Mouse (Mus musculus) CH12.LX (cell line): ENCODE measurements around the gene Glra1. TPM values are rescaled to one million over a fixed set of nuclear protein-coding genes. Genes with fewer than 3 reads are reported as not detected.

Source experiments
- DNase-seq: peaks from one replicate; pipeline ENCODE4 v3.0.0-alpha.2; 2013; ENCODE audit errors: extremely low read depth
- H3K27ac ChIP-seq: 2 replicates; pipeline ENCODE4 v1.5.1; 2012; ENCODE audit warnings: low read depth, mild to moderate bottlenecking, control low read depth, moderate library complexity; ENCODE audit not compliant: insufficient read depth
- H3K27me3 ChIP-seq: replicated peaks from 2 replicates; pipeline ENCODE3; 2012; ENCODE audit warnings: inconsistent platforms
- H3K36me3 ChIP-seq, 2 experiments: replicated peaks in 1 of 2; 2 replicates each; pipeline versions ENCODE3 to v1.6.1; 2012; ENCODE audit warnings: inconsistent platforms in 1 of 2, low read length in 1 of 2, mild to moderate bottlenecking in 1 of 2, mixed read lengths in 1 of 2, moderate library complexity in 1 of 2; ENCODE audit not compliant: control insufficient read depth in 1 of 2, insufficient read depth in 1 of 2
- H3K4me1 ChIP-seq, 2 experiments: 2 replicates each; pipeline ENCODE4 v1.6.1; 2012; ENCODE audit warnings: inconsistent platforms in 1 of 2, moderate library complexity in 1 of 2; ENCODE audit not compliant: insufficient read depth in 2 of 2, control insufficient read depth in 1 of 2
- H3K4me2 ChIP-seq: 2 replicates; pipeline ENCODE4 v1.6.1; 2012; ENCODE audit warnings: low read depth, mild to moderate bottlenecking, control low read depth; ENCODE audit not compliant: poor library complexity, insufficient read depth, severe bottlenecking
- H3K4me3 ChIP-seq, 3 experiments: fragments of 150-350 bp in 1 of 3; sonication (generic) in 1 of 3; replicated peaks in 1 of 3; 2 replicates each; pipeline versions ENCODE3 to v1.5.1; 2011 to 2012; ENCODE audit warnings: low read depth in 2 of 3, low read length in 2 of 3, mild to moderate bottlenecking in 2 of 3, moderate library complexity in 2 of 3, control low read depth in 1 of 3, improper control_type of control experiment in 1 of 3, inconsistent platforms in 1 of 3, mixed read lengths in 1 of 3; ENCODE audit not compliant: poor library complexity in 1 of 3
- H3K79me2 ChIP-seq: replicated peaks from 2 replicates; pipeline ENCODE4 v1.6.1; 2012; ENCODE audit warnings: mild to moderate bottlenecking, moderate library complexity; ENCODE audit not compliant: control insufficient read depth, poor library complexity, insufficient read depth, severe bottlenecking; ENCODE audit errors: extremely low read depth
- H3K9ac ChIP-seq: 2 replicates; pipeline ENCODE4 v1.6.1; 2012; ENCODE audit warnings: low read depth, mild to moderate bottlenecking, control low read depth, moderate library complexity; ENCODE audit not compliant: insufficient read depth
- H3K9me3 ChIP-seq: replicated peaks from 2 replicates; pipeline ENCODE3; 2012; ENCODE audit warnings: low read length, inconsistent platforms, mixed read lengths
- CHD2 ChIP-seq: IDR thresholded peaks from 2 replicates; pipeline ENCODE4 v1.6.1; 2011; ENCODE audit warnings: low read length, improper control_type of control experiment
- E2F4 ChIP-seq: IDR thresholded peaks from 2 replicates; pipeline ENCODE4 v1.6.1; 2011; ENCODE audit warnings: low read depth, low read length, improper control_type of control experiment; ENCODE audit not compliant: insufficient replicate concordance
- ETS1 ChIP-seq: conservative IDR thresholded peaks from 2 replicates; pipeline ENCODE4 v1.6.1; 2012; ENCODE audit warnings: low read depth, mild to moderate bottlenecking, inconsistent platforms, low read length, improper control_type of control experiment, moderate library complexity
- HCFC1 ChIP-seq: IDR thresholded peaks from 2 replicates; pipeline ENCODE4 v1.6.1; 2012; ENCODE audit warnings: low read depth, mild to moderate bottlenecking, inconsistent platforms, low read length, improper control_type of control experiment
- IRF4 ChIP-seq: IDR thresholded peaks from 2 replicates; pipeline ENCODE4 v1.6.1; 2014; ENCODE audit warnings: low read depth, mild to moderate bottlenecking, inconsistent platforms, low read length, improper control_type of control experiment
- JUN ChIP-seq: IDR thresholded peaks from 2 replicates; pipeline ENCODE4 v1.6.1; 2011; ENCODE audit warnings: low read depth, mild to moderate bottlenecking, low read length, improper control_type of control experiment, moderate library complexity; ENCODE audit not compliant: insufficient read depth
- JUND ChIP-seq: conservative IDR thresholded peaks from 2 replicates; pipeline ENCODE4 v1.6.1; 2011; ENCODE audit warnings: low read depth, low read length, improper control_type of control experiment
- MYC ChIP-seq: IDR thresholded peaks from 2 replicates; pipeline ENCODE4 v1.6.1; 2011; ENCODE audit warnings: low read depth, mild to moderate bottlenecking, improper control_type of control experiment, low read length
- SMC3 ChIP-seq: IDR thresholded peaks from 2 replicates; pipeline ENCODE4 v1.6.1; 2011; ENCODE audit warnings: low read depth, low read length, improper control_type of control experiment
- TBP ChIP-seq: conservative IDR thresholded peaks from 2 replicates; pipeline ENCODE4 v1.6.1; 2011; ENCODE audit warnings: low read depth, low read length, improper control_type of control experiment
- TCF12 ChIP-seq: IDR thresholded peaks from 2 replicates; pipeline ENCODE4 v1.6.1; 2014; ENCODE audit warnings: low read depth, mild to moderate bottlenecking, inconsistent platforms, low read length, improper control_type of control experiment
- UBTF ChIP-seq: IDR thresholded peaks from 2 replicates; pipeline ENCODE4 v1.6.1; 2012; ENCODE audit warnings: low read depth, mild to moderate bottlenecking, inconsistent platforms, low read length, improper control_type of control experiment, moderate library complexity
- ZMIZ1 ChIP-seq: IDR thresholded peaks from 2 replicates; pipeline ENCODE4 v1.6.1; 2012; ENCODE audit warnings: low read depth, mild to moderate bottlenecking, inconsistent platforms, low read length, improper control_type of control experiment
- dilution Hi-C: fragments of 300-500 bp; cut with MboI; formaldehyde crosslinking; loops from 2 replicates; pipeline ENCODE4 v1.14.3; 2020; ENCODE audit warnings: low sequenced_read_pairs; ENCODE audit not compliant: extremely low pct_unique_long_range_greater_than_20kb, extremely low pct_ligation_motif_present
- in situ Hi-C: fragments of 300-500 bp; cut with MboI; formaldehyde crosslinking; loops from 3 replicates; pipeline ENCODE4 v1.14.3; 2019; ENCODE audit warnings: low sequenced_read_pairs, low pct_ligation_motif_present, low pct_unique_long_range_greater_than_20kb, mixed read lengths
- polyA plus RNA-seq: library from polyadenylated mRNA; unstranded; fragments of >175 nt; gene quantifications from 2 replicates; pipeline ENCODE4 v1.2.1, GENCODE M21; 2012; ENCODE audit warnings: low read depth; ENCODE audit not compliant: insufficient read length
- total RNA-seq, 2 experiments: library from RNA; depleted of rRNA; stranded (reverse); fragments of 300-350 nt in 1 of 2; fragments of >200 nt in 1 of 2; gene quantifications; 2 replicates each; pipeline ENCODE4 v1.2.3; 2012 to 2014

Glra1 gene
- total and polyA plus RNA-seq, 3 experiments, result not detected

DNA sequence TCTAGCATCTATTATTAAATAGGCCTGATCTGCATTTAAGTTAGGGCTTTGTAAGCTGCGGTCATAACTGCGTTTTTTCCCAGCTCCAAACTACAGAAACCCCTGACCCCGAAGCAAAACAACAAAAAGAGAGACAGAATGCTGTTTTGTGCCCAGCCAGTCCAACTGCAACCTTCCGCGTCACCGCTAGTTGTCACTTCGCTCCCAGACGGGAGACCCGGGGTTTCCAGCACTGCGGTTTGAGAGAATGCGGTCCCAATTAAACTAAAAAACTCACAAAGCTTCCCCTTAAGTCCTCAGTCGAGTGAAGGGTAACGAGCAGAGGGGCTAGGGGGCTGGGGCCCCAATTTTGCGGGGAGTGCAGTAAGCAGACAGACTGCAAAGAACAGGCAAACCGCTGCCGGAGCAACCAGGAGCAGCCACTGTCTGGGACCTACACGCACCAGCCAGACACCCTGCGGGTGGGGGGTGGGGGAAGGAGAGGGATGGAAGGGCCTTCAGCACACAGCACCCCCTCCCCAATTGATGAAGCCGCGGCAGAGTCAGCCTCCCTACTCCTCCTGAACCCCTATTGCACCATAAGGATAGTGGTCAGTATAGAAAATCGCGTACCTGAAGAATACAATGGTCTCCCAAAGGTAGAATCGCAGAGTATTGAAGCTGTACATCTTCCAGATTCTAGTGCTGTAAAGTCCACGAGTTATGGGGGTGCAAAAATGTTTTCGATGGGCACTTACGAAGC, 761 bp downstream of the Glra1 start:
- in situ Hi-C loops (no loop called here), dilution Hi-C loops (no loop called here)
- Histone ChIP-seq H3K36me3 (no peaks in the 10 kb centered on the region), H3K79me2 (no peaks in the 10 kb centered on the region), H3K27me3 (peaks cover 46% of the 10 kb centered on the region), H3K4me1 (no peaks in the 10 kb centered on the region), H3K9ac (no peak overlapping the region), H3K4me2 (no peak overlapping the region), H3K9me3 (no peaks in the 10 kb centered on the region), H3K27ac (no peak overlapping the region)
- no peak for TF ChIP-seq ZMIZ1
- no peak for TF ChIP-seq TBP
- TF ChIP-seq ETS1, result no peak
- no peak for TF ChIP-seq JUN
- no peak for TF ChIP-seq UBTF
- TF ChIP-seq, all 38 proteins: peak for 0
- no peak overlapping the region for H3K4me3 ChIP-seq
- no peak for DNase-seq

GRCm38 (mm10) chr11:55601447-55602065, 6.4 kb downstream of the Glra1 start:
- Histone ChIP-seq H3K36me3 (no peaks in the 10 kb centered on the region), H3K4me3 (no peak overlapping the region), H3K27ac (no peak overlapping the region), H3K4me2 (no peak overlapping the region), H3K27me3 (peaks cover 83% of the 10 kb centered on the region), H3K4me1 (no peaks in the 10 kb centered on the region), H3K9ac (no peak overlapping the region), H3K9me3 (no peaks in the 10 kb centered on the region), H3K79me2 (no peaks in the 10 kb centered on the region)
- dilution Hi-C loops (no loop called here), in situ Hi-C loops (no loop called here)
- DNase-seq, result no peak
- no peak for TF ChIP-seq E2F4
- no peak for TF ChIP-seq JUND
- no peak for TF ChIP-seq HCFC1
- TF ChIP-seq IRF4, result no peak
- TF ChIP-seq MYC, result no peak
- TF ChIP-seq CHD2, result no peak
- TF ChIP-seq SMC3, result no peak
- no peak for TF ChIP-seq ZMIZ1

- Histone ChIP-seq H3K9me3 (no peaks in the 10 kb centered on the region), H3K4me2 (no peak overlapping the region), H3K4me1 (no peaks in the 10 kb centered on the region), H3K27me3 (peaks cover 82% of the 10 kb centered on the region), H3K4me3 (no peak overlapping the region), H3K27ac (no peak overlapping the region), H3K79me2 (no peaks in the 10 kb centered on the region), H3K9ac (no peak overlapping the region), H3K36me3 (no peaks in the 10 kb centered on the region)
- in situ Hi-C loops (loop anchor here (25.0 kb wide), 2 partner anchors 392 to 517 kb away; no protein-coding TSS in a partner anchor), dilution Hi-C loops (no loop called here)
- no peak for DNase-seq
- TF ChIP-seq TCF12, result no peak
Measured at GRCm38 (mm10) chr11:55595726-55596125, 12.3 kb downstream of the Glra1 start.
